Mouse (Mus musculus): Measurements from ENCODE around the gene Alcam. TPM values are rescaled to one million over a fixed set of nuclear protein-coding genes. Genes with fewer than 3 reads are reported as not detected.

Gene Alcam
- polyA plus RNA-seq, 1 experiment from 2014 or later: 52.5 TPM

- Histone ChIP-seq H3K9me3 (ENCODE audit: control insufficient read depth, low read length) (no peaks in the 10 kb centered on the region), H3K27me3 (ENCODE audit: control insufficient read depth, insufficient read depth, low read length) (no peaks in the 10 kb centered on the region), H3K4me2 (ENCODE audit: low read depth, low read length, severe bottlenecking) (no peak overlapping the region), H3K36me3 (ENCODE audit: control insufficient read depth, insufficient read depth, low read length) (no peaks in the 10 kb centered on the region), H3K4me3 (ENCODE audit: low read depth, low read length) (no peak overlapping the region), H3K27ac (ENCODE audit: low read depth, low read length) (no peak overlapping the region), H3K9ac (ENCODE audit: low read length) (no peak overlapping the region), H3K4me1 (replicated peaks; ENCODE audit: control insufficient read depth, insufficient read depth, low read length) (no peaks in the 10 kb centered on the region)
- DNase-seq (ENCODE audit: low spot score): no peak
- no peak for ATAC-seq (replicated peaks; ENCODE audit: low FRiP score)
- WGBS: 80% methylated on average over 2 of the region's 2 CpGs
Measured at GRCm38 (mm10) chr16:52242144-52242543, 211.7 kb downstream of the Alcam start.

DNA sequence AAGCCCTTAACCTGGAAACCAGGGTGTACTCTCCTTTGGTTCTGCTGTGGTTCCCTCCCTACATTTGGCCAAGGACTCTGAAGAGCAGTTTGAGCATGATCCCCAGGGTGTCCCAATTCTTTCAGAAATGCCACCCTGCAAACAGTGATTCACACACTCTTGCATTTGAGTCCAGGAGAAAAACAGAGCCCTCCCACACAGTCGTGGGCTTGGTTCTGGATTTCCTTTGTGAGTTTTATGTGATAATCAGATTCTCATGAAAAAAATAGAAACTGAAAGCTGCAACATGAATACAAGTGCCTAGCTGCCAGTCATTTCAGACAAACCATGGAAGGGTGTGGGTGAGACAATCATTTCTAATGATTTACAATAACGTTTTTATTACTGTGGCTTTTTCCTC, 223.9 kb downstream of the Alcam start:
- ATAC-seq (replicated peaks; ENCODE audit: low FRiP score): no peak
- 63% methylated on average over 2 of the region's 2 CpGs for WGBS

DNA sequence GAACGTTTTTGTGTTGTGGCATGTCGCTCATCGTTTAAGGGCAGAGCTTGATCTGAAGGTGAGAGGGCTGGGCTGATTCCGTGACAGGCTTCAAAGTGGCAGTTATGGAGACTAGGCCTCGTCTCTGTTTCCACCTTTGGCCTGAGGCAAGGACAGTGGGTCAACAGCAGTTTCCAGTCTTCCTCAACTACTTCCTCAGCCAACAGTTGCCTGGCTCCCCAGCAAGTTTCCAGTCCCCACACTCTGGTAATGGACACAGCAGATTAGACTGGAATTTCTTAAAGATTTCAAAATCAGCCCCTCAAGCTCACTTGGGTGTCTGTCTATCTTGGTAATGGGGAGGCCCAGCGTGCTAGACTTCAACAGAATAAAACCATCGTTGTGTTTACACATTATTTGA, 224.4 kb downstream of the Alcam start:
- no peak overlapping the region for H3K4me2 ChIP-seq (ENCODE audit: low read depth, low read length, severe bottlenecking)
- no peak overlapping the region for H3K27ac ChIP-seq (ENCODE audit: low read depth, low read length)
- no peak for ATAC-seq (replicated peaks; ENCODE audit: low FRiP score)
- no peaks in the 10 kb centered on the region for H3K4me1 ChIP-seq (replicated peaks; ENCODE audit: control insufficient read depth, insufficient read depth, low read length)
- no peak overlapping the region for H3K4me3 ChIP-seq (ENCODE audit: low read depth, low read length)
- H3K27me3 ChIP-seq (ENCODE audit: control insufficient read depth, insufficient read depth, low read length): no peaks in the 10 kb centered on the region
- H3K36me3 ChIP-seq (ENCODE audit: control insufficient read depth, insufficient read depth, low read length): no peaks in the 10 kb centered on the region
- H3K9me3 ChIP-seq (ENCODE audit: control insufficient read depth, low read length): no peaks in the 10 kb centered on the region
- DNase-seq (ENCODE audit: low spot score): no peak
- no peak overlapping the region for H3K9ac ChIP-seq (ENCODE audit: low read length)
- 70% methylated on average over 7 of the region's 7 CpGs for WGBS

More for the DNA sequence above, 223.9 kb downstream of the Alcam start:
- Histone ChIP-seq H3K27ac (ENCODE audit: low read depth, low read length) (no peak overlapping the region), H3K4me1 (replicated peaks; ENCODE audit: control insufficient read depth, insufficient read depth, low read length) (no peaks in the 10 kb centered on the region), H3K9me3 (ENCODE audit: control insufficient read depth, low read length) (no peaks in the 10 kb centered on the region), H3K36me3 (ENCODE audit: control insufficient read depth, insufficient read depth, low read length) (no peaks in the 10 kb centered on the region), H3K4me2 (ENCODE audit: low read depth, low read length, severe bottlenecking) (no peak overlapping the region), H3K27me3 (ENCODE audit: control insufficient read depth, insufficient read depth, low read length) (no peaks in the 10 kb centered on the region), H3K4me3 (ENCODE audit: low read depth, low read length) (no peak overlapping the region), H3K9ac (ENCODE audit: low read length) (no peak overlapping the region)
- DNase-seq (ENCODE audit: low spot score): no peak

DNA sequence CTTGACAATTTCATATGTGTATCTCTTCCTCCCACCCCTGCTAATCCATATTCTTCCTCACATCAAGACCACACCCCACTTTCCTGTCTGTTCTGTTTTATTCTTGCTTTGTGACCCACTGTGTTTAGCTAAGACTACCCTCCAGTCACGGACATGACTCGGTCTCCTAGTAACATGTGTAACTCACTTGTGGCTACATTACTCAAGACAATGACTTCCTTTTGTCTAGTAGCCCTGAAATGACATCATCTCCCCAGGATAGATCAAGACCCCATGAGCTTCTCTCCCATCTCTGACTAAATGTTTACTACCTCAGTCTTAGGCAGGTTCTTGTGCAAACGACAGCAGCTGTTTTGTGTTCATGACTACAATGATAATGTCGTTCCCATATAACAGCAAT, 231.0 kb downstream of the Alcam start:
- no peak overlapping the region for H3K9ac ChIP-seq (ENCODE audit: low read length)
- no peaks in the 10 kb centered on the region for H3K36me3 ChIP-seq (ENCODE audit: control insufficient read depth, insufficient read depth, low read length)
- no peak overlapping the region for H3K27ac ChIP-seq (ENCODE audit: low read depth, low read length)
- no peak overlapping the region for H3K4me2 ChIP-seq (ENCODE audit: low read depth, low read length, severe bottlenecking)
- no peak overlapping the region for H3K4me3 ChIP-seq (ENCODE audit: low read depth, low read length)
- no peaks in the 10 kb centered on the region for H3K9me3 ChIP-seq (ENCODE audit: control insufficient read depth, low read length)
- 87% methylated on average over 4 of the region's 4 CpGs for WGBS
- ATAC-seq (replicated peaks; ENCODE audit: low FRiP score) (no peak), DNase-seq (ENCODE audit: low spot score) (no peak)
- no peaks in the 10 kb centered on the region for H3K4me1 ChIP-seq (replicated peaks; ENCODE audit: control insufficient read depth, insufficient read depth, low read length)
- H3K27me3 ChIP-seq (ENCODE audit: control insufficient read depth, insufficient read depth, low read length): no peaks in the 10 kb centered on the region

- no peak overlapping the region for H3K9ac ChIP-seq (ENCODE audit: low read length)
- no peaks in the 10 kb centered on the region for H3K27me3 ChIP-seq (ENCODE audit: control insufficient read depth, insufficient read depth, low read length)
- H3K4me2 ChIP-seq (ENCODE audit: low read depth, low read length, severe bottlenecking): no peak overlapping the region
- no peak overlapping the region for H3K4me3 ChIP-seq (ENCODE audit: low read depth, low read length)
- no peaks in the 10 kb centered on the region for H3K36me3 ChIP-seq (ENCODE audit: control insufficient read depth, insufficient read depth, low read length)
- 23% methylated on average over 2 of the region's 2 CpGs for WGBS
- H3K27ac ChIP-seq (ENCODE audit: low read depth, low read length): no peak overlapping the region
- H3K4me1 ChIP-seq (replicated peaks; ENCODE audit: control insufficient read depth, insufficient read depth, low read length): no peaks in the 10 kb centered on the region
- H3K9me3 ChIP-seq (ENCODE audit: control insufficient read depth, low read length): no peaks in the 10 kb centered on the region
- ATAC-seq (replicated peaks; ENCODE audit: low FRiP score) (no peak), DNase-seq (ENCODE audit: low spot score) (peak; percentile 57)
Measured at GRCm38 (mm10) chr16:52219069-52219468, 234.8 kb downstream of the Alcam start.

GRCm38 (mm10) chr16:52210844-52211606, 242.8 kb downstream of the Alcam start:
- 0 out of 2 replicates have a peak, but pooled peaks have one; percentile 33 for ATAC-seq (replicated peaks; ENCODE audit: low FRiP score)
- Histone ChIP-seq H3K4me3 (ENCODE audit: low read depth, low read length) (no peak overlapping the region), H3K9ac (ENCODE audit: low read length) (no peak overlapping the region), H3K9me3 (ENCODE audit: control insufficient read depth, low read length) (no peaks in the 10 kb centered on the region), H3K4me1 (replicated peaks; ENCODE audit: control insufficient read depth, insufficient read depth, low read length) (no peaks in the 10 kb centered on the region), H3K27ac (ENCODE audit: low read depth, low read length) (no peak overlapping the region), H3K36me3 (ENCODE audit: control insufficient read depth, insufficient read depth, low read length) (no peaks in the 10 kb centered on the region; the same call in 1 of the 2 replicates), H3K27me3 (ENCODE audit: control insufficient read depth, insufficient read depth, low read length) (no peaks in the 10 kb centered on the region), H3K4me2 (ENCODE audit: low read depth, low read length, severe bottlenecking) (no peak overlapping the region)
- 82% methylated on average over 8 of the region's 8 CpGs for WGBS
- no peak for DNase-seq (ENCODE audit: low spot score)

DNA sequence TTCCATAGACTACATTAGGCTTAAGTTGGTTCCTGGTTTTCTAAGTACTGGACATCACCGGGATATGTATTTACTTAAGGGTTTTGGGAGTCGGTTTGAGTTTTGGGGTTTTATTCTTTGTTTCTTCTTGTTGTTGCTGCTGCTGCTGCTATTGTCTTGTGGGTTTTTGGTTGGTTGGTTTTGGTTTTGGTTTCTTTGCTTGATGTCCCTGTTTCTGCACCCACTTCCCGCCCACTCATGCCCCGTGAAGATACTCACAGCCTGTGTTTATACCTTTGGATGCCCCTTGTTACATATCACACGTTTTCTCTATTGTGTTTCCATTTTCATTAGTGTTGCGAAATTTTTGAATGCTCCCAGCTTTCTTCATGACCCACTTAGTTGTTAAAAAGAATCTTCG, 253.8 kb downstream of the Alcam start:
- ATAC-seq (replicated peaks; ENCODE audit: low FRiP score) (no peak), DNase-seq (ENCODE audit: low spot score) (no peak)
- no peak overlapping the region for H3K9ac ChIP-seq (ENCODE audit: low read length)
- 91% methylated on average over 7 of the region's 7 CpGs for WGBS
- no peak overlapping the region for H3K27ac ChIP-seq (ENCODE audit: low read depth, low read length)
- no peak overlapping the region for H3K4me3 ChIP-seq (ENCODE audit: low read depth, low read length)
- no peaks in the 10 kb centered on the region for H3K9me3 ChIP-seq (ENCODE audit: control insufficient read depth, low read length)
- no peak overlapping the region for H3K4me2 ChIP-seq (ENCODE audit: low read depth, low read length, severe bottlenecking)
- H3K4me1 ChIP-seq (replicated peaks; ENCODE audit: control insufficient read depth, insufficient read depth, low read length): no peaks in the 10 kb centered on the region
- peaks cover 6% of the 10 kb centered on the region; the same call in 1 of the 2 replicates for H3K36me3 ChIP-seq (ENCODE audit: control insufficient read depth, insufficient read depth, low read length)
- H3K27me3 ChIP-seq (ENCODE audit: control insufficient read depth, insufficient read depth, low read length): no peaks in the 10 kb centered on the region
